Mouse (Mus musculus) bone marrow, adult 2 months (tissue): Measurements from ENCODE around the gene Tmprss11c.

Source experiments
- CTCF ChIP-seq: fragments of 200-500 bp; IDR thresholded peaks from 2 replicates; pipeline ENCODE4 v1.5.1; 2011; ENCODE audit warnings: low read length, control low read depth; ENCODE audit not compliant: control insufficient read depth, insufficient read depth
- POLR2A ChIP-seq: fragments of 200-500 bp; IDR thresholded peaks from 2 replicates; pipeline ENCODE4 v1.6.1; 2011; ENCODE audit warnings: low read depth, mild to moderate bottlenecking, control low read depth, low read length, borderline replicate concordance; ENCODE audit not compliant: control insufficient read depth

GRCm38 (mm10) chr5:86244275-86244674, 44.8 kb downstream of the Tmprss11c start:
- TF ChIP-seq CTCF (no peak), POLR2A (no peak)
